Mouse (Mus musculus): ENCODE results near the gene Ccdc88a. TPM values are rescaled to one million over a fixed set of nuclear protein-coding genes. Genes with fewer than 3 reads are reported as not detected.

The Ccdc88a gene
- polyA plus RNA-seq, 1 experiment from 2014 or later, result 22.2 TPM

DNA sequence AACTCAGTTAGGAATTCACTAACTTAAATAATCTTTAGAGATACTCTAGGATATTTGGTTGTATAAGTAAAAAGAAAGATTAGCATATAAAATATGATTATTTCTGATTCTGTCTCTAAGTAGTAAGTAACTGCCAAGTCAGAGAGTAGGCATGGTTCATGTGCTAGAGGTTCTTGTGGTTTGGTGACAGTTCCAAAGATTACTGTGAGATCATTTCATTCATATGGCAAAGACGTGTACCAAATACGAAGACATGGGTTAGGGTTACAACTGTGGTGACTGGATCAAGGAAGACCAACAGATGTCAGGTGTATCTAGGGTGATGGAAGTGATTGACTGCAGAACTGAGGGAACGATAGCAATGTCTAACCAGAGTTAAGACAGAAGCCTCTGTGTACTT is 50.0 kb downstream of the Ccdc88a start:
- H3K9ac ChIP-seq (ENCODE audit: low read length), result no peak overlapping the region
- no peaks in the 10 kb centered on the region for H3K36me3 ChIP-seq (ENCODE audit: control insufficient read depth, insufficient read depth, low read length)
- no peak overlapping the region for H3K4me2 ChIP-seq (ENCODE audit: low read depth, low read length)
- no peaks in the 10 kb centered on the region for H3K27me3 ChIP-seq (ENCODE audit: control insufficient read depth, insufficient read depth, low read depth, low read length)
- H3K9me3 ChIP-seq (ENCODE audit: control insufficient read depth, low read length), result no peaks in the 10 kb centered on the region
- H3K4me1 ChIP-seq (replicated peaks; ENCODE audit: control insufficient read depth, insufficient read depth, low read length), result no peaks in the 10 kb centered on the region
- 91% methylated on average over 3 of the region's 3 CpGs for WGBS
- ATAC-seq (ENCODE audit: low read depth), result no peak
- H3K27ac ChIP-seq (ENCODE audit: low read length), result no peak overlapping the region
- no peak overlapping the region for H3K4me3 ChIP-seq (ENCODE audit: low read length)

DNA sequence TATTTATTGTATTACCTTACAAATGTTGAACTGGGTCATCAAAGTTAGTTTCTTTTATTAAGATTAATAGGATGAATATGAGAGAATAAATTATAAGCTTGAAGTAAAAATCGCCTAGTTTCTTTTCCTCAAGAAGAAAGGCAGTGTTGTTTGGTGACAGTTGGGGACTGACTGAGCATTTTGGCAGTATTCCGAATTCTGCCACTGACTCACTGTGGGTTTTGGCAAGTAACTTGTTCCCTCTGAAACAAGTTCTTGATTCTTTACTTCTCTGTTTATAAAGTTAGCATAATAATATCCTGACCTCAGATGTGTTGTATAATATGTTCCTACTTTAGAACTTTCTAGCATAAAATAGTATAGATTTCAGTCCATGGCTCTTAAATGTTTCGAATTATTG is 55.3 kb downstream of the Ccdc88a start:
- no peak overlapping the region for H3K4me2 ChIP-seq (ENCODE audit: low read depth, low read length)
- no peaks in the 10 kb centered on the region for H3K9me3 ChIP-seq (ENCODE audit: control insufficient read depth, low read length)
- 0 out of 2 replicates have a peak, but pooled peaks cover 4% of the 10 kb centered on the region for H3K36me3 ChIP-seq (ENCODE audit: control insufficient read depth, insufficient read depth, low read length)
- no peak overlapping the region for H3K4me3 ChIP-seq (ENCODE audit: low read length)
- 65% methylated on average over 3 of the region's 3 CpGs for WGBS
- no peaks in the 10 kb centered on the region for H3K27me3 ChIP-seq (ENCODE audit: control insufficient read depth, insufficient read depth, low read depth, low read length)
- no peak overlapping the region for H3K9ac ChIP-seq (ENCODE audit: low read length)
- H3K4me1 ChIP-seq (replicated peaks; ENCODE audit: control insufficient read depth, insufficient read depth, low read length), result no peaks in the 10 kb centered on the region
- ATAC-seq (ENCODE audit: low read depth), result no peak
- H3K27ac ChIP-seq (ENCODE audit: low read length), result no peak overlapping the region

- Histone ChIP-seq H3K9me3 (ENCODE audit: control insufficient read depth, low read length) (no peaks in the 10 kb centered on the region), H3K9ac (ENCODE audit: low read length) (no peak overlapping the region), H3K4me2 (ENCODE audit: low read depth, low read length) (no peak overlapping the region), H3K27me3 (ENCODE audit: control insufficient read depth, insufficient read depth, low read depth, low read length) (no peaks in the 10 kb centered on the region), H3K36me3 (ENCODE audit: control insufficient read depth, insufficient read depth, low read length) (0 out of 2 replicates have a peak, but pooled peaks cover 4% of the 10 kb centered on the region), H3K4me3 (ENCODE audit: low read length) (no peak overlapping the region), H3K4me1 (replicated peaks; ENCODE audit: control insufficient read depth, insufficient read depth, low read length) (no peaks in the 10 kb centered on the region), H3K27ac (ENCODE audit: low read length) (no peak overlapping the region)
- WGBS, result 84% methylated on average over 1 of the region's 1 CpGs
- no peak for ATAC-seq (ENCODE audit: low read depth)
Observed at GRCm38 (mm10) chr11:29431011-29431410, 57.6 kb downstream of the Ccdc88a start.

GRCm38 (mm10) chr11:29448741-29449140 is 75.3 kb downstream of the Ccdc88a start:
- Histone ChIP-seq H3K9ac (ENCODE audit: low read length) (no peak overlapping the region), H3K36me3 (ENCODE audit: control insufficient read depth, insufficient read depth, low read length) (no peaks in the 10 kb centered on the region), H3K27ac (ENCODE audit: low read length) (no peak overlapping the region), H3K27me3 (ENCODE audit: control insufficient read depth, insufficient read depth, low read depth, low read length) (no peaks in the 10 kb centered on the region), H3K4me1 (replicated peaks; ENCODE audit: control insufficient read depth, insufficient read depth, low read length) (no peaks in the 10 kb centered on the region), H3K4me3 (ENCODE audit: low read length) (no peak overlapping the region), H3K4me2 (ENCODE audit: low read depth, low read length) (no peak overlapping the region), H3K9me3 (ENCODE audit: control insufficient read depth, low read length) (no peaks in the 10 kb centered on the region)
- WGBS, result 88% methylated on average over 2 of the region's 2 CpGs
- no peak for ATAC-seq (ENCODE audit: low read depth)

GRCm38 (mm10) chr11:29474676-29475075 is 101.2 kb downstream of the Ccdc88a start:
- Histone ChIP-seq H3K9me3 (ENCODE audit: control insufficient read depth, low read length) (no peaks in the 10 kb centered on the region), H3K4me3 (ENCODE audit: low read length) (no peak overlapping the region), H3K9ac (ENCODE audit: low read length) (no peak overlapping the region), H3K36me3 (ENCODE audit: control insufficient read depth, insufficient read depth, low read length) (peaks cover 8% of the 10 kb centered on the region; the same call in 1 of the 2 replicates), H3K27me3 (ENCODE audit: control insufficient read depth, insufficient read depth, low read depth, low read length) (no peaks in the 10 kb centered on the region), H3K4me2 (ENCODE audit: low read depth, low read length) (no peak overlapping the region), H3K4me1 (replicated peaks; ENCODE audit: control insufficient read depth, insufficient read depth, low read length) (no peaks in the 10 kb centered on the region), H3K27ac (ENCODE audit: low read length) (no peak overlapping the region)
- no peak for ATAC-seq (ENCODE audit: low read depth)

- no peak overlapping the region for H3K4me3 ChIP-seq (ENCODE audit: low read length)
- no peaks in the 10 kb centered on the region for H3K27me3 ChIP-seq (ENCODE audit: control insufficient read depth, insufficient read depth, low read depth, low read length)
- H3K4me1 ChIP-seq (replicated peaks; ENCODE audit: control insufficient read depth, insufficient read depth, low read length), result no peaks in the 10 kb centered on the region
- no peak overlapping the region for H3K27ac ChIP-seq (ENCODE audit: low read length)
- no peak overlapping the region for H3K9ac ChIP-seq (ENCODE audit: low read length)
- H3K36me3 ChIP-seq (ENCODE audit: control insufficient read depth, insufficient read depth, low read length), result peaks cover 7% of the 10 kb centered on the region; the same call in 1 of the 2 replicates
- H3K4me2 ChIP-seq (ENCODE audit: low read depth, low read length), result no peak overlapping the region
- ATAC-seq (ENCODE audit: low read depth), result no peak
- WGBS, result 93% methylated on average over 1 of the region's 1 CpGs
- no peaks in the 10 kb centered on the region for H3K9me3 ChIP-seq (ENCODE audit: control insufficient read depth, low read length)
Observed at GRCm38 (mm10) chr11:29493135-29493534, 119.7 kb downstream of the Ccdc88a start.

DNA sequence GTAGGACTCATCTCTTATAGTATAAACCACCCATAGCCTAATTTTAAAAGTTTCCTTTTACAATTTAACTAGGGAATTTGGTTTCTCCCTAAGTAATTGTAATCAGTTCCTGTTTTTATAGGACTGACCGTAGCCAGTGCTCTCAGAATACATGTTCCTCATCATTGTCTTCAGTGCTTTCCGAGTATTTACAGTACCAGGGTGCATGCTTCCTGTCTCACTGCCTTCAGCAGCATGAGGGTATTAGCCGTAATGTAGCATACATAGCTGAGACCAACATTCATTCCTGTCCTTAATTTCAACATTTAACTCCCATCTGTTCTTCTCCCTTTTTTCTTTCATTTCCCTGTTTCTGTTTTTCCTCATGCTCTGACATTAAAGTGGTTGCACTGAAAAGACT is 123.5 kb downstream of the Ccdc88a start:
- H3K27me3 ChIP-seq (ENCODE audit: control insufficient read depth, insufficient read depth, low read depth, low read length), result no peaks in the 10 kb centered on the region
- WGBS, result 81% methylated on average over 3 of the region's 3 CpGs
- no peaks in the 10 kb centered on the region for H3K9me3 ChIP-seq (ENCODE audit: control insufficient read depth, low read length)
- H3K4me1 ChIP-seq (replicated peaks; ENCODE audit: control insufficient read depth, insufficient read depth, low read length), result no peaks in the 10 kb centered on the region
- H3K4me2 ChIP-seq (ENCODE audit: low read depth, low read length), result no peak overlapping the region
- H3K36me3 ChIP-seq (ENCODE audit: control insufficient read depth, insufficient read depth, low read length), result peaks cover 4% of the 10 kb centered on the region
- H3K27ac ChIP-seq (ENCODE audit: low read length), result no peak overlapping the region
- H3K4me3 ChIP-seq (ENCODE audit: low read length), result no peak overlapping the region
- no peak for ATAC-seq (ENCODE audit: low read depth)
- no peak overlapping the region for H3K9ac ChIP-seq (ENCODE audit: low read length)

DNA sequence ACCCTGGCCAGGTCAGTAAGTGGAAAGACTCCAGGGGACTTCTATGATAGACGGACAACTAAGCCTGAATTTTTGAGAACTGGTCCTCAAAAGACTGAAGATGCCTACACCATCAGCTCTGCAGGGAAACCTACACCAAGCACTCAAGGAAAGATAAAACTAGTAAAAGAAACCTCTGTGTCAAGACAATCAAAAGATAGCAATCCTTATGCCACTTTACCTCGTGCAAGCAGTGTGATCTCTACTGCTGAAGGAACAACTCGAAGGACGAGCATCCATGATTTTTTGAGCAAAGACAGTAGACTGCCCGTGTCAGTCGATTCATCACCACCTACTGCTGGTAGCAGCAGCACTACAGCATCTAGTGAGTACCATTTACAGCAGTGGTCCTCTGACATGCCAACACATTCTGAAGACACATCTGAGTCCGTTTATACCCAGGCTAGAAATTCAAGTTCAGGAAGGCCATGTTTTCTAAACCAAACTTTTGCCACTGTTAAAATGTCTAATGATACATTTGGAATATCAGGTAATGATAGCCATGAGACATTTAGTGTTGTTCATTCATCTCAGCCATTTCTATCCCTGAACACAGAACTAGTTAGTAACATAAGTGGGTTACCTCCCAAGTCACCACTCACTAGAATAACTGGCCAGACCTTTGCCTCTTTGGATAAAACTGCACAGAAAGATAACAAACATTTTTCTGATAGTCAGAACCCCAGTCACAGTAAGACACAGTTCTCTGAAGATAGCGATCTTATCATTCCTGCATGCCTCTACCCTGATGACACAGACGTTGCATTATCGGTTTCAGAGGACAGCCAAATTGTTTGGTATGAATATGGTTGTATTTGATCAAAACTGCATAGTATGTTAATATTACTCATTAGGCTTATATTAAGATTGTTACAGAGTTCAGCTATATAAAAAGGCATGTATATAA is 130.8 kb downstream of the Ccdc88a start:
- Histone ChIP-seq H3K9me3 (ENCODE audit: control insufficient read depth, low read length) (no peaks in the 10 kb centered on the region), H3K4me2 (ENCODE audit: low read depth, low read length) (no peak overlapping the region), H3K27me3 (ENCODE audit: control insufficient read depth, insufficient read depth, low read depth, low read length) (no peaks in the 10 kb centered on the region), H3K36me3 (ENCODE audit: control insufficient read depth, insufficient read depth, low read length) (peaks cover 12% of the 10 kb centered on the region), H3K4me1 (replicated peaks; ENCODE audit: control insufficient read depth, insufficient read depth, low read length) (no peaks in the 10 kb centered on the region), H3K9ac (ENCODE audit: low read length) (no peak overlapping the region), H3K27ac (ENCODE audit: low read length) (no peak overlapping the region), H3K4me3 (ENCODE audit: low read length) (no peak overlapping the region)
- ATAC-seq (ENCODE audit: low read depth), result no peak
- WGBS, result 91% methylated on average over 10 of the region's 10 CpGs

DNA sequence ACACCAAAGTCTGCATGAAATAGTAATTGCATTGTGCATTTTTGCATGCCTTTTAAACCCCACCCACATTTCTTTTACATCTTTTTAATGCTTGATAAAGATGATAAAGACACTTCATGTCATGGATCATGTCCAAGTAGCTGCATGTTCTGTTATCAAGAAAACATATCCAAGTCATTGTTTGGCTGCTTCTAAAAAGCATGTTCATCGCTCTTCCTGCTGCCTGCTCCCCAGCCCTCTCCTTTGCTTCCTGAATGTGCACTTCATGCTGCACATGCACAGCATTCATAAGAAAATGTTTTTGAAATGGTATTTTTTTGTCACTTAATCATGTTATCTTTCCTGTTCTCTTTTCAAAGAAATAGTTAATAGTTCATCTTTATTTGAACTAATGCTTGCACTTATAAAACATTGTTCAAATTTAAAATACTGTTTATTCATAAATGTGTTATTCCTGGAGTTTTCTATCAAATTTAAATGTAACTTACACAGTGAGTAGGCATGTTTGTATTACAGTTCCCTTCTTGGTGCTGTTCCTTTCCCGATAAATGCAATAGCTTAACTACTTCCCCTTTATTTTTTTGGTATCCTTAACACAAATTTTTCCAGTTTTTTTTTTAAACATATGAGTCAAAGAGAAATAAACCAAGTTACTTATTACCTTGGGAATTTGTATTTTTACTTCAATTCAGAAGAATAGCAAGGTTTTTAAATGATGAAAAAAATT is 131.6 kb downstream of the Ccdc88a start:
- peaks cover 12% of the 10 kb centered on the region for H3K36me3 ChIP-seq (ENCODE audit: control insufficient read depth, insufficient read depth, low read length)
- no peaks in the 10 kb centered on the region for H3K4me1 ChIP-seq (replicated peaks; ENCODE audit: control insufficient read depth, insufficient read depth, low read length)
- H3K27ac ChIP-seq (ENCODE audit: low read length), result no peak overlapping the region
- no peaks in the 10 kb centered on the region for H3K9me3 ChIP-seq (ENCODE audit: control insufficient read depth, low read length)
- no peak overlapping the region for H3K4me2 ChIP-seq (ENCODE audit: low read depth, low read length)
- no peak overlapping the region for H3K9ac ChIP-seq (ENCODE audit: low read length)
- ATAC-seq (ENCODE audit: low read depth), result no peak
- no peak overlapping the region for H3K4me3 ChIP-seq (ENCODE audit: low read length)
- 72% methylated on average over 2 of the region's 2 CpGs for WGBS
- H3K27me3 ChIP-seq (ENCODE audit: control insufficient read depth, insufficient read depth, low read depth, low read length), result no peaks in the 10 kb centered on the region
